15 mouse cellular contexts compared by ENCODE assay signal in the genomic region with DNA sequence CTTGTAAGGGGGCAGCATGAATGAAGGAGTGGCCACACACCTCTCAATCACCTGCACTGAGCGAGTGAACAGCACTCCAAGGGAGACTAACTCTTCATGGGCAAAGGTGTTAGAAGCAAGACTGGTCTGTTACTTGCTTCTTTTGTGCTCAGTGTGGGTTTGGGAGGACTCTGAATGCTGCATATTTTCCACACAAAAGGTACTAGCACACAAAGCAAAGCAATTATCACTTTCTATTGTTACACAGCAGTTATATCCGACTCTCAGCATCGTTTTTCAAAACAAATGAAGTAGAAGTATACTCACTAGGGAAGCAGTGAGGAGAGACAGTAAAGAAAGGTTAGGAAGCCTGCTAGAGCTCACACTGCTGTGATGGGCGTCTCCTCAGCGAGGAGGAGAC.
"Had no signal": no experiment of that assay in that cellular context is flagged by ENCODE, and none has a peak within 500 bp of the region (broad histone marks: within the 10 kb centered on the region; RNA-seq: fewer than 3 reads in every experiment).

No protein-coding gene starts in this region.

- H3K9me3 ChIP-seq: neural tube, embryonic 13.5 days; neural tube, embryonic 15.5 days; stomach, embryonic 15.5 days had no signal

- H3K27ac ChIP-seq: neural tube, embryonic 13.5 days; neural tube, embryonic 15.5 days; stomach, embryonic 15.5 days; stomach, postnatal 0 days had no signal

- H3K4me1 ChIP-seq: neural tube, embryonic 13.5 days; neural tube, embryonic 15.5 days; stomach, embryonic 15.5 days had no signal

- DNase-seq: retina, postnatal 1 day; right cerebral cortex, adult 18-20 months; right cerebral cortex, postnatal 14 days; right cerebral cortex, postnatal 4 days; spleen, adult 18-20 months; thymus, adult 18-20 months; thymus, adult 2 months; thymus, postnatal 14 days; thymus, postnatal 25 days; thymus, postnatal 36 days; thymus, postnatal 4 days had no signal

- H3K4me2 ChIP-seq: neural tube, embryonic 13.5 days; neural tube, embryonic 15.5 days; stomach, embryonic 15.5 days had no signal

- H3K27me3 ChIP-seq: neural tube, embryonic 13.5 days; neural tube, embryonic 15.5 days; stomach, embryonic 15.5 days had no signal

- H3K4me3 ChIP-seq: neural tube, embryonic 13.5 days; neural tube, embryonic 15.5 days; stomach, embryonic 15.5 days had no signal

- H3K9ac ChIP-seq: neural tube, embryonic 13.5 days; neural tube, embryonic 15.5 days; stomach, embryonic 15.5 days had no signal
